Mouse (Mus musculus) left cerebral cortex, postnatal 14 days (tissue): Measurements from ENCODE around the gene Ech1. TPM values are rescaled to one million over a fixed set of nuclear protein-coding genes. Genes with fewer than 3 reads are reported as not detected.

Source experiments
- DNase-seq, 2 experiments: peaks; one replicate each; pipeline ENCODE4 v3.0.0; 2021 to 2022; ENCODE audit warnings: low spot score in 2 of 2, mixed read lengths in 1 of 2
- intact Hi-C: fragments of 180-260 bp; cut with DNase I; formaldehyde crosslinking; loops from one replicate; pipeline ENCODE4 v1.15.1; 2025
- total RNA-seq, 2 experiments: library from RNA; stranded (reverse); gene quantifications; 2 replicates each; pipeline ENCODE4 v1.2.3; 2021

Gene Ech1
- total RNA-seq, 2 experiments from 2014 or later: 43.6 to 44.2 TPM

GRCm38 (mm10) chr7:28876099-28876498, 51.1 kb downstream of the Ech1 start:
- intact Hi-C loops: no loop called here
- no peak for DNase-seq

DNA sequence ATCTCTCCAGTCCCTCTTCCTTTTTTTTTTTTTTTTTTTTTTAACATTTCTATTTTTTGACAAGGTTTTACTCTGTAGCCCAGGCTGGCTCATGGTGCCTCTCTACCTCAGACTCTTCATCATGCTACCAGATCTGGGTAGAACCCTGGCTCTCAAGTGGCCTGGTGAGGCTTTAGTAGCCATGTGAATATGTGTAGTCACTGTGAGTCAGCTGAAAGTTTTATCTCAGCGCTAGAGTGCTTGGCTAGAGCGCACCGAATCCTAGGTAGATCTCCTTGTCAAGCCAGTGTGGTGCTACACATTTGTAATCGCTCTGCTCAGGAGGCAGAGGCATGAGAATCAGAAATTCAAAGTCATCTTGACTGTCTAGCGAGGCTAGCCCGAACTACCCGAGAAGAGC, 52.1 kb downstream of the Ech1 start:
- intact Hi-C loops: no loop called here
- no peak for DNase-seq

- intact Hi-C loops: no loop called here
- no peak for DNase-seq
These were observed 52.8 kb downstream of the Ech1 start for GRCm38 (mm10) chr7:28877856-28878255.

GRCm38 (mm10) chr7:28879606-28880005, 54.6 kb downstream of the Ech1 start:
- DNase-seq: no peak
- intact Hi-C loops: no loop called here

DNA sequence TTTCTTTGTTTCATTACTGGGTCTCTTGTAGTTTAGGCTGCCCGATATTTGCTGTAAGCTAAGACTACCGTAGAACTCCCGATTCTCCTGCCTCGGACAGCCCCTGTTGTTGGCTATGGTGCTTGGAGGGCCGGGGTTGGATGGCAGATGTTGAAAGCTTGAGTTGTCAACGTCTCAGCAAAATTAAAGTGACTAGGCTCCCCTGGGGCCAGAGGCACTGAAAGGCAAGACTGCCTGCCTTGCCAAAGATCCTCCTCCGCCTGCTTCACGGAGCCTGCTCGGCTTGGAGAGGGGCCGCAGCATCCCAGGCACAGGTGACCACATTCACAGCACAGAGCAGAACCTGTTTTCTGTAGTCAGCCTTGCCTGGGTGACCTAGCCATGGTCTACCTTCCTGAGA, 55.5 kb downstream of the Ech1 start:
- no peak for DNase-seq
- intact Hi-C loops: no loop called here

- no peak for DNase-seq
These were observed 56.2 kb downstream of the Ech1 start, which contains the start of gene Capn12 for GRCm38 (mm10) chr7:28881199-28881598. Gene Capn12 (plus strand): TSS chr7:28881422.

More at GRCm38 (mm10) chr7:28881199-28881598, 56.2 kb downstream of the Ech1 start, which contains the start of gene Capn12:
- intact Hi-C loops: no loop called here

Other genes with a start within 250 kb of the Ech1 start
- gene Samd4b, start 227.1 kb upstream of the Ech1 start, total RNA-seq: 10 to 100 TPM; 59.8 to 61.6 TPM
- 1 to 10 TPM; 8.7 to 10.0 TPM for gene Pak4, start 227.0 kb upstream of the Ech1 start, total RNA-seq
- 1 to 10 TPM in 1 of 2 experiments, under 1 TPM in 1; 0.53 to 1.1 TPM for gene Acp7, start 193.9 kb upstream of the Ech1 start, total RNA-seq
- 10 to 100 TPM; 16.9 to 19.9 TPM for gene Fbxo27, start 132.4 kb upstream of the Ech1 start, total RNA-seq
- gene Fbxo17, start 108.4 kb upstream of the Ech1 start, total RNA-seq: under 1 TPM; 0.88 to 0.93 TPM
- gene Mrps12, start 83.4 kb upstream of the Ech1 start, total RNA-seq: 10 to 100 TPM; 60.4 to 66.5 TPM
- 10 to 100 TPM; 13.0 to 17.9 TPM for gene Sars2, start 83.2 kb upstream of the Ech1 start, total RNA-seq
- gene Ccer2, start 69.0 kb upstream of the Ech1 start, total RNA-seq: 1 to 10 TPM; 1.3 TPM
- 100 to 1,000 TPM; 189 to 230 TPM for gene Sirt2, start 58.5 kb upstream of the Ech1 start, total RNA-seq
- gene Nfkbib, start 57.7 kb upstream of the Ech1 start, total RNA-seq: 10 to 100 TPM; 39.3 to 39.6 TPM
- 1 to 10 TPM; 1.6 to 2.5 TPM for gene Rinl, start 36.2 kb upstream of the Ech1 start, total RNA-seq
- gene Hnrnpl, start 16.7 kb upstream of the Ech1 start, total RNA-seq: 100 to 1,000 TPM; 401 to 422 TPM
- gene Lgals4, start 8.6 kb downstream of the Ech1 start, total RNA-seq: 1 to 10 TPM; 2.6 TPM
- gene Lgals7, start 38.6 kb downstream of the Ech1 start, total RNA-seq: under 1 TPM in 1 of 2 experiments, not detected in 1; 0.47 TPM
- gene Capn12, start 56.2 kb downstream of the Ech1 start, total RNA-seq: 1 to 10 TPM in 1 of 2 experiments, under 1 TPM in 1; 0.59 to 1.3 TPM
- gene Actn4, start 137.1 kb downstream of the Ech1 start, total RNA-seq: 100 to 1,000 TPM; 177 to 205 TPM
- gene Eif3k, start 156.6 kb downstream of the Ech1 start, total RNA-seq: 100 to 1,000 TPM; 163 to 174 TPM
- 1 to 10 TPM; 2.0 to 3.7 TPM for gene Map4k1, start 156.8 kb downstream of the Ech1 start, total RNA-seq